Comparison of ENCODE assay signal across 29 mouse cellular contexts in genomic region chr1:40954720-40955163, GRCm38 (mm10).
DNase-seq lines count a peak whose midpoint lies in the region; ATAC-seq and TF ChIP-seq lines count a peak whose summit lies in the region.
"Had no signal": no experiment of that assay in that cellular context is flagged by ENCODE, and none has a peak within 500 bp of the region (broad histone marks: within the 10 kb centered on the region; RNA-seq: fewer than 3 reads in every experiment).

No protein-coding gene starts in this region.

- no peak for TF ChIP-seq CTCF in hindbrain, postnatal 0 days (IDR thresholded peaks at IDR 0.05; ENCODE audit: low read depth)

- 74% methylated on average over 14 of the region's 14 CpGs for WGBS in kidney, embryonic 14.5 days
- 77% methylated on average over 14 of the region's 14 CpGs for WGBS in midbrain, embryonic 13.5 days
- 91% methylated on average over 14 of the region's 14 CpGs for WGBS in midbrain, embryonic 10.5 days
- 73% methylated on average over 14 of the region's 14 CpGs for WGBS in hindbrain, postnatal 0 days
- WGBS in neural tube, embryonic 15.5 days, result 75% methylated on average over 14 of the region's 14 CpGs

- H3K4me2 ChIP-seq in kidney, embryonic 14.5 days (replicated peaks; ENCODE audit: low read depth, low read length), result no peak overlapping the region
- no peak overlapping the region for H3K4me2 ChIP-seq in midbrain, embryonic 13.5 days (replicated peaks)
- H3K4me2 ChIP-seq in hindbrain, postnatal 0 days (ENCODE audit: low read depth, low read length), result 0 out of 2 replicates have a peak overlapping the region, but pooled peaks have one; percentile 21
- H3K4me2 ChIP-seq in neural tube, embryonic 15.5 days, result 0 out of 2 replicates have a peak overlapping the region, but pooled peaks have one; percentile 3
- H3K4me2 ChIP-seq: embryonic facial prominence, embryonic 13.5 days; heart, embryonic 11.5 days; liver, embryonic 15.5 days; lung, embryonic 15.5 days; stomach, embryonic 15.5 days had no signal

- H3K9ac ChIP-seq in kidney, embryonic 14.5 days (ENCODE audit: low read depth, low read length), result no peak overlapping the region
- H3K9ac ChIP-seq in midbrain, embryonic 13.5 days (replicated peaks), result no peak overlapping the region
- H3K9ac ChIP-seq in hindbrain, postnatal 0 days (replicated peaks; ENCODE audit: low read length), result no peak overlapping the region
- H3K9ac ChIP-seq in neural tube, embryonic 15.5 days (replicated peaks), result no peak overlapping the region
- H3K9ac ChIP-seq: embryonic facial prominence, embryonic 13.5 days; liver, embryonic 15.5 days; lung, embryonic 15.5 days; stomach, embryonic 15.5 days had no signal

- no peaks in the 10 kb centered on the region for H3K4me1 ChIP-seq in kidney, embryonic 14.5 days (ENCODE audit: control insufficient read depth, insufficient read depth, low read length)
- H3K4me1 ChIP-seq in midbrain, embryonic 13.5 days (replicated peaks), result no peaks in the 10 kb centered on the region
- no peaks in the 10 kb centered on the region for H3K4me1 ChIP-seq in midbrain, embryonic 10.5 days
- no peaks in the 10 kb centered on the region for H3K4me1 ChIP-seq in hindbrain, postnatal 0 days (ENCODE audit: insufficient read depth, low read length)
- H3K4me1 ChIP-seq in neural tube, embryonic 15.5 days, result no peaks in the 10 kb centered on the region
- H3K4me1 ChIP-seq: embryonic facial prominence, embryonic 13.5 days; limb, embryonic 10.5 days; liver, embryonic 15.5 days; lung, embryonic 15.5 days; megakaryocyte, embryonic 14.5 days; stomach, embryonic 15.5 days had no signal

- no peak for ATAC-seq in kidney, embryonic 14.5 days (ENCODE audit: low FRiP score, low TSS enrichment)
- ATAC-seq in midbrain, embryonic 13.5 days, result peak; percentile 71
- ATAC-seq in hindbrain, postnatal 0 days, result peak; percentile 55; the same call in 1 of the 2 replicates
- ATAC-seq in neural tube, embryonic 15.5 days (ENCODE audit: low FRiP score), result peak; percentile 72
- ATAC-seq: forebrain, embryonic 14.5 days; intestine, postnatal 0 days; Patski had no signal

- H3K27ac ChIP-seq in kidney, embryonic 14.5 days (ENCODE audit: low read depth, low read length), result no peak overlapping the region
- H3K27ac ChIP-seq in midbrain, embryonic 13.5 days, result peak overlapping the region; percentile 68
- no peak overlapping the region for H3K27ac ChIP-seq in midbrain, embryonic 10.5 days (replicated peaks)
- no peak overlapping the region for H3K27ac ChIP-seq in hindbrain, postnatal 0 days
- peak overlapping the region; percentile 48 for H3K27ac ChIP-seq in neural tube, embryonic 15.5 days (replicated peaks)
- H3K27ac ChIP-seq: embryonic facial prominence, embryonic 13.5 days; limb, embryonic 10.5 days; liver, embryonic 15.5 days; lung, embryonic 15.5 days; stomach, embryonic 15.5 days had no signal

- no peaks in the 10 kb centered on the region for H3K36me3 ChIP-seq in kidney, embryonic 14.5 days (ENCODE audit: control insufficient read depth, insufficient read depth, low read length)
- H3K36me3 ChIP-seq in midbrain, embryonic 13.5 days, result no peaks in the 10 kb centered on the region
- H3K36me3 ChIP-seq in midbrain, embryonic 10.5 days, result no peaks in the 10 kb centered on the region
- H3K36me3 ChIP-seq in hindbrain, postnatal 0 days (ENCODE audit: insufficient read depth, low read length), result no peaks in the 10 kb centered on the region
- H3K36me3 ChIP-seq in neural tube, embryonic 15.5 days, result no peaks in the 10 kb centered on the region
- H3K36me3 ChIP-seq: embryonic facial prominence, embryonic 13.5 days; G1E; limb, embryonic 10.5 days; liver, embryonic 15.5 days; lung, embryonic 15.5 days; stomach, embryonic 15.5 days had no signal

- no peaks in the 10 kb centered on the region for H3K27me3 ChIP-seq in kidney, embryonic 14.5 days (ENCODE audit: control insufficient read depth, insufficient read depth, low read length)
- H3K27me3 ChIP-seq in midbrain, embryonic 13.5 days, result no peaks in the 10 kb centered on the region
- no peaks in the 10 kb centered on the region for H3K27me3 ChIP-seq in midbrain, embryonic 10.5 days (ENCODE audit: low read depth, poor library complexity, severe bottlenecking)
- no peaks in the 10 kb centered on the region for H3K27me3 ChIP-seq in hindbrain, postnatal 0 days (ENCODE audit: insufficient read depth, low read length)
- no peaks in the 10 kb centered on the region for H3K27me3 ChIP-seq in neural tube, embryonic 15.5 days (replicated peaks)
- H3K27me3 ChIP-seq: CH12.LX; embryonic facial prominence, embryonic 13.5 days; liver, embryonic 15.5 days; lung, embryonic 15.5 days; megakaryocyte, embryonic 14.5 days; stomach, embryonic 15.5 days had no signal

- peak; percentile 14 for DNase-seq in kidney, adult 18-20 months
- DNase-seq in midbrain, embryonic 10.5 days (ENCODE audit: low spot score), result no peak
- peak; percentile 36 for DNase-seq in hindbrain, postnatal 0 days (ENCODE audit: low spot score)
- DNase-seq in urinary bladder, postnatal 36 days (ENCODE audit: low spot score in 2 of 2), result no peak
- DNase-seq: B cell, adult 2 months; cerebellum, adult 18-20 months; cerebellum, postnatal 36 days; embryo, embryonic 11 days; gastrocnemius, postnatal 10 days; heart, adult 11 months; liver; lung, postnatal 36 days; thymus, postnatal 36 days had no signal

- no peaks in the 10 kb centered on the region for H3K9me3 ChIP-seq in kidney, embryonic 14.5 days (ENCODE audit: control insufficient read depth, low read length)
- H3K9me3 ChIP-seq in midbrain, embryonic 13.5 days, result no peaks in the 10 kb centered on the region
- no peaks in the 10 kb centered on the region for H3K9me3 ChIP-seq in midbrain, embryonic 10.5 days (replicated peaks)
- H3K9me3 ChIP-seq in hindbrain, postnatal 0 days (ENCODE audit: low read length), result no peaks in the 10 kb centered on the region
- H3K9me3 ChIP-seq in neural tube, embryonic 15.5 days (replicated peaks), result no peaks in the 10 kb centered on the region
- H3K9me3 ChIP-seq: embryonic facial prominence, embryonic 13.5 days; limb, embryonic 10.5 days; liver, embryonic 15.5 days; lung, embryonic 15.5 days; stomach, embryonic 15.5 days had no signal

- H3K4me3 ChIP-seq in kidney, embryonic 14.5 days (ENCODE audit: low read length), result no peak overlapping the region
- H3K4me3 ChIP-seq in midbrain, embryonic 13.5 days (replicated peaks), result no peak overlapping the region
- H3K4me3 ChIP-seq in midbrain, embryonic 10.5 days, result no peak overlapping the region
- H3K4me3 ChIP-seq in hindbrain, postnatal 0 days (ENCODE audit: low read length), result no peak overlapping the region
- H3K4me3 ChIP-seq in neural tube, embryonic 15.5 days (replicated peaks), result no peak overlapping the region
- H3K4me3 ChIP-seq: embryonic facial prominence, embryonic 13.5 days; erythroblast, embryonic 14.5 days; limb, embryonic 10.5 days; liver, embryonic 15.5 days; lung, embryonic 15.5 days; megakaryocyte, embryonic 14.5 days; stomach, embryonic 15.5 days had no signal

Comparison
In these comparisons a context has a peak if more than half of its experiments do, and no peak if none do; other contexts are left out.
1. H3K27ac ChIP-seq: peak in midbrain, embryonic 13.5 days (single experiment) and neural tube, embryonic 15.5 days (single experiment); none in kidney, embryonic 14.5 days (single experiment), midbrain, embryonic 10.5 days (single experiment) and hindbrain, postnatal 0 days (single experiment).
2. DNase-seq: peak in kidney, adult 18-20 months (single experiment) and hindbrain, postnatal 0 days (single experiment); none in midbrain, embryonic 10.5 days (single experiment) and urinary bladder, postnatal 36 days (0 of 2).
3. H3K4me2 ChIP-seq: peak in hindbrain, postnatal 0 days (single experiment) and neural tube, embryonic 15.5 days (single experiment); none in kidney, embryonic 14.5 days (single experiment) and midbrain, embryonic 13.5 days (single experiment).